Mouse (Mus musculus): ENCODE measurements at regions not wholly inside any gene's neighbourhood (a gene's known extent, or its start where the extent isn't known, plus 50 kb on each side); places are given as distances from the start of the nearest gene placed in this dataset.

DNA sequence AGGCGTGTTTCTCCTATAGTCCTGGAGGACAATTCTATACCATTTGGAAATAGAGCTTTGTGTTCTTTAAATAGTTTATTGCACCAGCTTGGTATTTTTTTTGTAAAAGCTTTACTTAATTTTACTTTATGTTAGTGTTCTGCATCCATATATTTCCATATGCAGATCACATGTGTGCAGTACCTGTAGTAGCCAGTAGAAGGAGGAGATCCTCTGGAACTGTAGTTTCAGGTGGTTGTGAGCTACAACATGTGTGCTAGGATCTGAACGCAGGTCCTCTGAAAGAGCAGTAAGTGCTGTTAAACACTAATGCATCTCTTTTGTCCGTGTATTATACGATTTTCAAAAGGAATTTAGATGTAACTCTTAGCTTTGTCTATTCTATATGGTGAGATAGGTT, 335.2 kb downstream of the Gm21750 start:
- no peak for DNase-seq

GRCm38 (mm10) chr14:73997796-73998195, 336.8 kb downstream of the Gm21750 start:
- no peak for DNase-seq

- no peak for DNase-seq
Measured at GRCm38 (mm10) chr14:73999409-73999909, 338.4 kb downstream of the Gm21750 start.

DNA sequence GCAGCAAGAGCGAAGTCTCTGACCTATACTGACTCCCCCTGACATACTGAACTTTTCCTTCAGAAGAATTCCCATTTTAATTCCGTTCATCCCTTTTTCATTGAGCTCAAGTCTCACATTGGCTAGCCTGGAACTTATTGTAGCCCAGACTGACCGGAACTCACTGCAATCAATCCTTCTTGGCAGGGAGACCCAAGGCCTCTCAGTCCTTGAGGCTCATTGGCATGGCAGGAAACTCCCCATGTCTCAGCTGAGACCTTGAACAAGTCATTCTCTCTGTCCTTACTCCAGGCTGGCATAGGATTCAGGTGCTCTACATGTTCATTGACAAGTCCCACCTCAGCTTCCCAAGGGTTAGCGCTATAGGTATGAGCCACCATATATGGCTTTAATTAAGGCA, 345.9 kb downstream of the Gm21750 start:
- DNase-seq, result no peak

DNA sequence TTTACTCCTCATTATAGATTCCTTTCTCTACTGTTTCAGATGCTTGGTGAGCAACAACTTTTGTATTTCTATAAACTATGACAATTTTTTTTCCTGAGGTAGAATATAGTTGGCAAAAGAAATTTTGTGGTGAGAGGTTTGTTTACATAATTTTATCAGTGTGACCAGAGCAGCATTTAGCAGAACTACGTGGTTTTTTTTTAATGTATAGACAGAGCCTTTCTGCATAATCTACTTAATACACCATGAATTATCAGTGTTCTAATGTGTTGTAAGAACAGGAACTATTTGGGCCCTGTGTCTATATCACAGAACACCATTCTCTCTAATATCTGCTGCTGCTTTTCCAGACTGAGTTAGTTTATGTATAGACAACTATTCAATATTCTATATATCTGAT, 350.5 kb downstream of the Gm21750 start:
- DNase-seq, result no peak

- no peak for DNase-seq
Measured at GRCm38 (mm10) chr14:74019421-74019820, 358.4 kb downstream of the Gm21750 start.

DNA sequence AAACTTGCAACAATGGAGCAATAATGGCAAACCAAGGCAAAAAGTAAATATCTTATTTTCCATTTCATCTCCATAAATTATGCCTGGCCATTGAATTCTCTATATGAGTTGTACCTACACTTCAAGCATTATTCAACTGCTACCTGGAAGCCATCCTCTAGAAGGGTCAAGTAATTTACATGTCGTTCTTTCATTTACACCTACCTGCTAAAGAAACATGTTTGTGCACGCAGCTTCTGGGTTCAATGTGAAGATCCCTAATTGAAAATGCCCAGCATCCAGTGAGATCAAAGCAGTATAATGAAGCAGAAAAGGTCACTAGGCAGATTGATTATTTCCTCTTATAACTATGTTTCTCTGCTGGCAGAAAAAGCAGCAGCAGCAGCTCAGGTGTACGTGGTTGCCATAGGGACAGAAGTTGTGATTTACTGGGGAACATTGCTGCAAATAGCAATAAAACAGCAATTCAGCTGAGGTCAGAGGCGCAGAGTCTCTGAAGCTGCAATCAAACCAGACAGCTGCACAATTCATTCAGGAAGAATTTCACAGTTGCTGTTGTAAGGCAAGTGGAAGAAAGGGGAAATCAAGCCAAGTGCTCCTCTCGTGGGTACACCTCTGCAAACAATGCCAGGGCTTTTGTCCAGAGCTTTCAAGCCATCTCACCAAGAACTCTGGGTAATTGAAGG, 386.1 kb downstream of the Gm21750 start:
- no peak for DNase-seq

DNA sequence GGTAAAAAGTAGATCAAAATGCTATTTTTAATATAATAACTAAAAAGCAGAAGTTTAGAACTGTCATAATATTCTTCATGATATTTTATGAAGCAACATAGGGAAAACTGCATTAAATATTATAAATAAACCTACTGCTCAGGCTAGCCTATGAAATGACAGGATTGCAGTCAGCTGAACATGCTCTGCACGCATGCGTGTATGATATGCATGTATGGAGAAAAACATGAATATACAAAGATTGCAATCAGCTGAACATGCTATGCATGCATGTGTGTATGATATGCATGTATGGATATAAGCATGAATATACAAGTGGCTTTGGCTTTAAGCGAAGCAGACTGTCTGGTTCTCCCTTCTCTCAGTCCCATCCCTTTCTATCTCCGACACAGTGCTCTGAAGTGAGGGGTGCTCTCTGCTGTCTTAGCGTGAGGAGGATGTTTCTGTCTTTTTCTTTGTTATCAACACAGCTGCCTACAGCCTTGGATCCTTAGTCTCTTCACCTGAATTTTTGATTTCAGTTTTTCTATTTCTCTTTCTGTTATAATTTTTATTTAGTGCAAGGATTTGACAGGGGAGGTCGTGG, 386.8 kb downstream of the Gm21750 start:
- DNase-seq, result no peak

- no peak for DNase-seq
Measured at GRCm38 (mm10) chr14:74048386-74048785, 387.4 kb downstream of the Gm21750 start.

- no peak for DNase-seq
Measured at GRCm38 (mm10) chr14:74066051-74066450, 405.0 kb downstream of the Gm21750 start.

DNA sequence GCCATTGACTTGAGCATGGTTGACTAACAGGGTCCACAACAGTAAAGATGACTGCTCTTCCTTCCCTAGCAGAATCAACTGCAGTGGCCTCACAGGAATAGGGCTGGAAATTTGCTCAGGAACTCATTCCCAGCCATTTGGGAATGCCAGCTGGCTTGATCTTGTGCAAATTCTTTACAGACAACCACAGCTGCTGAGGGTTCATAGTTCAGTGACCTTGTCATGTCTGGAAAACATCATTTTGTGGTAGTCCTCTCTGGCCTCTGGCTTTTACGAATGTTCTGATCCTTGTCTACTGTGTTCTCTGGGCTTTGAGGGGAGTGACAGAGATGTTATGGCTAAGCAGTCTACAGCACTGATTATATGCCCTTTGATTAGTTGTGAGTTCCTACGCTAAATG, 432.0 kb downstream of the Gm21750 start:
- DNase-seq, result no peak

- no peak for DNase-seq
Measured at GRCm38 (mm10) chr14:74099696-74100095, 438.7 kb downstream of the Gm21750 start.

DNA sequence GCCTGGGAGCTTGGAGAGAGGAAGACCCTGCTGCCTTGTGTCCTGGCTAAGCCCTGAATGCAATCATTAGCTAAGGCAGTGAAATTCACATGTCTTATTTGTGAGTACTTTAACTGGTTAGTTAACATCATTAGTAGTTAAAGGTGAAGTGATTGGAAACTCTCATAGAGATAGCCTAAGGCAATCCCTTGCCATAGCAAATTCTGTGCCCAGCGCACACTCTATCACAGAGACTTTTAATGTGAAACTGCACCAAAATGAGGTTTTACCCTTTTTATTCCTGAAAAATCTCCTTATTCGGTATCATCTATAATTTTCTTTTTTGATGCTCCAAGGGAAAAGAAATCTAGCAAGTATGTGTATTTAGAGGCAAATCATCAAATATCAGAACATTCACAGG, 451.6 kb downstream of the Gm21750 start:
- DNase-seq, result no peak

DNA sequence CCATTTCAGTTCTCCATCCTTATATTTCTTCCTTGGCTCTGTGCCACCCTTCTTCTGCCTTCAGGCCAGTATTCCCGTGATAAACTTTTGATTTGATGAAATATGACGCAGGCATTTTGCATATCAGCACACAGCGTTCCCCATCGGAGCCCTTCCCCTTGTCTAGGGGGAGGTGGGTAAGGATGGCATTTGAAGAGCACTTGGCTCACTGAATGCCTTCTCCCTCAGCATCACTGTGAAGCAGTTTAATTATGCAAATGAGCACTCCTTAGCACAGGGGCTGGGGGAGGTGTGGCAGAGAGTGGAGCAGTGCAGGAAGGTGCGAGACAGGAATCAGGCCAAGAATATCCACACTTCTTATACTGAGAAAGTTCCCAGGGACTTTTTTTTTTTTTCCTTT, 452.1 kb downstream of the Gm21750 start:
- DNase-seq, result no peak

- no peak for DNase-seq
Measured at GRCm38 (mm10) chr14:74113556-74113955, 452.5 kb downstream of the Gm21750 start.

DNA sequence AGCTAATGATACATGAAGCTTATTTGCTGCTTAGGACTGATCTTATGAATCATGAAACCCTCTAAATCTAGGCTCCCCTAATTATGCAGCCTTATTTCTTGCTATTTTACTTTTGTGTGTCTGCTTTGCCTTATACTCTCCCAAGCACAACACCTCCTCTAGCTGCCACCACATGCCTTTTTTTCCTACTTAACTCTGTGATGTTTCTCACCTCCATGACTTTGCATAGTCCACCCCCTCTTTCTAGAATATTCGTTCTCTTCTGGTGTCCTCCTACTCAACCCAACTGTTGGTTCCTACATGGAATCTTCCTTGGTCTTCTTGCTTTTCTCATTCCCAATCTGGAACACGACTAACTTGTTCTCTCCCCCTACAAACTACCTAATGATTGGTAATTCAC, 456.7 kb downstream of the Gm21750 start:
- DNase-seq, result no peak

GRCm38 (mm10) chr14:74145202-74145700, 484.2 kb downstream of the Gm21750 start:
- no peak for DNase-seq

GRCm38 (mm10) chr14:74166221-74166620, 474.4 kb upstream of the Htr2a start:
- no peak for DNase-seq

GRCm38 (mm10) chr14:74169131-74169875, 471.3 kb upstream of the Htr2a start:
- no peak for DNase-seq

- DNase-seq, result no peak
Measured at GRCm38 (mm10) chr14:74180066-74180465, 460.6 kb upstream of the Htr2a start.

DNA sequence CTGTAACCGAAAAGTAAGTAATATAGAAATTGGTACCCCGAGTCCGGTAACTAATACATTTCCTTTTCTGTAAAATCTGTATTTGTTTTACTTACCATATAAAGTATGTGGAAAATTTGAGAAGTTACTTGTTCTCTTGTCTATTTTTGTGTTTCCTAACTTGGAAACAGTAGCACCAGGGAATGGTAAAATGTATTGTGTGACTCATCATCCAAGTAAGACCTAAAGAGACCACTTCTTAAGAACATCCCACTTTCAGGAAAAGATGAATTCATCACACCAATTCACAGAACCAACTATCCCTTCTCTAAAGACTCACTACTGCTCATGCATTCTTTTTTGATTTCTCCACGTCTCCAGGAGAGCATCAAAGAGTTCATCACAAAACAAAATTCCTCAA, 457.6 kb upstream of the Htr2a start:
- no peak for DNase-seq

- no peak for DNase-seq
Measured at GRCm38 (mm10) chr14:74201710-74202109, 438.9 kb upstream of the Htr2a start.

DNA sequence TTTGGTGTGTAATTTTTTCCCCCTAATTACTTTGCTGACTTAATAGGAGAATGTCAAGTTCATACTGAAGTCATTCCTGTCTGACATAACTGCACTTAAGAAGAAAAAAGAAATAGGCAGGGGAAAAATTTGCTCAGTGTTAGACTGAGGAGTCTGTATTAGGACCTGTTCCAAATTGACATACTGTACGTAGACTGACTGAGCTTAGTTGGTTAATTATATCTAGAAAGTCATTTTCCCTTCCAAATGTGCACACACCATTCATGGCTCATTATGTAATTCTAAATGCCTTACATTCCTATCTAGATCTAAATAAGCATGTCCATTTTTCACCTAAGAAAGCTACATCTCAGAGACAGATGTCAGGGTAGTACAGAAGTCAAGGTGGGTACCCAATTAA, 435.6 kb upstream of the Htr2a start:
- DNase-seq, result no peak

GRCm38 (mm10) chr14:74217914-74218446, 422.7 kb upstream of the Htr2a start:
- DNase-seq, result no peak

Measured in thymus, postnatal 25 days (tissue).